Mouse (Mus musculus): ENCODE measurements around the gene 5330417C22Rik. TPM values are rescaled to one million over a fixed set of nuclear protein-coding genes. Genes with fewer than 3 reads are reported as not detected.

The 5330417C22Rik gene
- total and polyA plus RNA-seq, 3 experiments = 0.08 to 0.31 TPM; not detected in 1

GRCm38 (mm10) chr3:108562133-108562730, 25.9 kb upstream of the 5330417C22Rik start, which contains the start of gene Tmem167b:
Gene Tmem167b, minus strand, starts transcription at chr3:108562466.
- peak; percentile 99 for DNase-seq (ENCODE audit: low read depth, low spot score)
- Histone ChIP-seq H3K27ac (ENCODE audit: control insufficient read depth, low read depth, low read length) (peak within 1 kb of the TSS; percentile 93), H3K36me3 (ENCODE audit: control insufficient read depth in 1 of 2, insufficient read depth in 2 of 2, low read length in 2 of 2) (peaks cover 0 to 9% of the 10 kb centered on the region in 2 experiments; a peak in 2 of 4 replicates), H3K27me3 (ENCODE audit: control insufficient read depth in 1 of 2, insufficient read depth in 2 of 2, low read length in 2 of 2) (no peaks in the 10 kb centered on the region), H3K4me1 (ENCODE audit: control insufficient read depth in 1 of 2, insufficient read depth in 2 of 2, low read length in 2 of 2) (peaks cover 4% of the 10 kb centered on the region in 2 experiments; a peak in 2 of 4 replicates), H3K4me3 (ENCODE audit: control insufficient read depth in 1 of 2, insufficient read depth in 1 of 2, low read depth in 2 of 2, low read length in 2 of 2) (peak within 1 kb of the TSS; percentile 93), H3K9ac (ENCODE audit: control insufficient read depth, low read depth, low read length, poor library complexity, severe bottlenecking) (peak within 1 kb of the TSS; percentile 95), H3K79me2 (ENCODE audit: control insufficient read depth, insufficient read depth, low read length, poor library complexity) (peaks cover 6% of the 10 kb centered on the region), H3K9me3 (replicated peaks; ENCODE audit: insufficient read depth, low read length) (no peaks in the 10 kb centered on the region)
- no peak for TF ChIP-seq MYB (IDR thresholded peaks at IDR 0.05; ENCODE audit: low read depth, low read length)
- TF ChIP-seq CHD2 (IDR thresholded peaks at IDR 0.05; ENCODE audit: low read length) = no peak
- TF ChIP-seq JUND (IDR thresholded peaks at IDR 0.05; ENCODE audit: low read depth, low read length) = no peak
- no peak for TF ChIP-seq USF2 (IDR thresholded peaks at IDR 0.05; ENCODE audit: borderline replicate concordance in 1 of 2, insufficient read depth in 1 of 2, low read depth in 1 of 2, low read length in 2 of 2)
- TF ChIP-seq USF1 (IDR thresholded peaks at IDR 0.05; ENCODE audit: low read depth, low read length) = no peak
- no peak for TF ChIP-seq GATA1 (IDR thresholded peaks at IDR 0.05; ENCODE audit: low read depth, low read length)
- peak; percentile 99 for TF ChIP-seq SIN3A (IDR thresholded peaks at IDR 0.05; ENCODE audit: low read length)
- TF ChIP-seq HCFC1 (IDR thresholded peaks at IDR 0.05; ENCODE audit: low read depth, low read length) = peak; percentile 95
- peak; percentile 15; the same call in 1 of the 2 replicates for TF ChIP-seq TCF12 (IDR thresholded peaks at IDR 0.05; ENCODE audit: low read depth, low read length)
- no peak for TF ChIP-seq ZC3H11A (IDR thresholded peaks at IDR 0.05; ENCODE audit: low read depth, low read length)
- TF ChIP-seq POLR2AphosphoS5 (IDR thresholded peaks at IDR 0.05; ENCODE audit: borderline replicate concordance, low read depth, low read length) = no peak
- peak; percentile 64; the same call in 1 of the 2 replicates for TF ChIP-seq ETS1 (IDR thresholded peaks at IDR 0.05; ENCODE audit: low read depth, low read length)
- TF ChIP-seq MYC (IDR thresholded peaks at IDR 0.05; ENCODE audit: low read depth, low read length) = peak; percentile 97
- peak; percentile 67; the same call in 1 of the 2 replicates for TF ChIP-seq POLR2AphosphoS2 (IDR thresholded peaks at IDR 0.05; ENCODE audit: low read length)
- peak in 1 of 2 experiments; percentile 4; a peak in 1 of 4 replicates for TF ChIP-seq EP300 (IDR thresholded peaks at IDR 0.05; ENCODE audit: low read depth in 1 of 2, low read length in 2 of 2)
- peak; percentile 62 to 83; a peak in 3 of 4 replicates for TF ChIP-seq POLR2A (IDR thresholded peaks at IDR 0.05; ENCODE audit: control insufficient read depth in 1 of 2, insufficient read depth in 1 of 2, low read depth in 1 of 2, low read length in 2 of 2, poor library complexity in 1 of 2)
- TF ChIP-seq MXI1 (IDR thresholded peaks at IDR 0.05; ENCODE audit: low read depth, low read length) = peak; percentile 93; the same call in 1 of the 2 replicates
- no peak for TF ChIP-seq ZKSCAN1 (IDR thresholded peaks at IDR 0.05; ENCODE audit: low read depth, low read length)
- no peak for TF ChIP-seq E2F4 (IDR thresholded peaks at IDR 0.05; ENCODE audit: borderline replicate concordance, low read depth, low read length)
- TF ChIP-seq MAX (IDR thresholded peaks at IDR 0.05; ENCODE audit: low read length) = peak; percentile 83; the same call in 1 of the 2 replicates
- 0 out of 6 replicates have a peak, but pooled peaks of 1 of the 3 experiments have one; percentile 2 for TF ChIP-seq CTCF (IDR thresholded peaks at IDR 0.05 in 2 of 3, conservative IDR thresholded peaks at IDR 0.05 in 1 of 3; ENCODE audit: control insufficient read depth in 1 of 3, insufficient read depth in 1 of 3, low read depth in 2 of 3, low read length in 3 of 3, poor library complexity in 1 of 3, severe bottlenecking in 1 of 3)
- no peak; the same call in 1 of the 2 replicates for TF ChIP-seq MAZ (IDR thresholded peaks at IDR 0.05; ENCODE audit: low read depth, low read length)
- no peak; the same call in 1 of the 2 replicates for TF ChIP-seq GABPA (IDR thresholded peaks at IDR 0.05; ENCODE audit: low read depth, low read length)
- peak; percentile 69 for TF ChIP-seq NELFE (IDR thresholded peaks at IDR 0.05; ENCODE audit: low read depth, low read length)
- peak; percentile 92 for TF ChIP-seq ELF1 (IDR thresholded peaks at IDR 0.05; ENCODE audit: low read depth, low read length)
- no peak for TF ChIP-seq SMC3 (IDR thresholded peaks at IDR 0.05; ENCODE audit: low read depth, low read length)
- TF ChIP-seq RCOR1 (IDR thresholded peaks at IDR 0.05; ENCODE audit: low read depth, low read length) = no peak
- TF ChIP-seq RAD21 (IDR thresholded peaks at IDR 0.05; ENCODE audit: low read depth, low read length) = no peak
- no peak for TF ChIP-seq MAFK (IDR thresholded peaks at IDR 0.05; ENCODE audit: borderline replicate concordance, low read depth, low read length)
- no peak for TF ChIP-seq CHD1 (IDR thresholded peaks at IDR 0.05; ENCODE audit: low read depth, low read length)
- no peak for TF ChIP-seq MEF2A (IDR thresholded peaks at IDR 0.05; ENCODE audit: extremely low read depth, insufficient replicate concordance, low read depth, low read length, poor library complexity, severe bottlenecking)
- peak; percentile 82 for TF ChIP-seq NRF1 (IDR thresholded peaks at IDR 0.05; ENCODE audit: insufficient read depth, low read depth, low read length, poor library complexity, severe bottlenecking)
- TF ChIP-seq ZMIZ1 (IDR thresholded peaks at IDR 0.05; ENCODE audit: low read depth, low read length) = peak; percentile 61; the same call in 1 of the 2 replicates
- peak; percentile 92 for TF ChIP-seq TBP (IDR thresholded peaks at IDR 0.05; ENCODE audit: low read depth, low read length)
- no peak; the same call in 1 of the 2 replicates for TF ChIP-seq KAT2A (conservative IDR thresholded peaks at IDR 0.05; ENCODE audit: low read depth, low read length)
- no peak for TF ChIP-seq ZNF384 (IDR thresholded peaks at IDR 0.05; ENCODE audit: low read depth, low read length)

Measured in MEL (cell line).